Mouse (Mus musculus) intestine, embryonic 14.5 days (tissue): ENCODE data around the gene Adamtsl3. TPM values are rescaled to one million over a fixed set of nuclear protein-coding genes. Genes with fewer than 3 reads are reported as not detected.

Experiments
- ATAC-seq: fragments of 200-750 bp; cut with Nextera tagmentation; replicated peaks from 2 replicates; pipeline ENCODE4 v1.8.0; 2017; ENCODE audit warnings: low read depth, moderate number of reproducible peaks, moderate TSS enrichment, moderate library complexity; ENCODE audit not compliant: low FRiP score, low TSS enrichment
- DNase-seq: peaks from one replicate; pipeline ENCODE4 v3.0.0-alpha.2; 2018; ENCODE audit warnings: low spot score
- H3K27ac ChIP-seq: fragments of 300-500 bp; sonication (generic); 2 replicates; pipeline ENCODE4 v1.5.1; 2014; ENCODE audit warnings: low read depth, mild to moderate bottlenecking, control low read depth
- H3K27me3 ChIP-seq: fragments of 300-500 bp; sonication (generic); replicated peaks from 2 replicates; pipeline ENCODE4 v1.6.1; 2014; ENCODE audit warnings: low read length, control low read depth; ENCODE audit not compliant: control insufficient read depth, insufficient read depth
- H3K36me3 ChIP-seq: fragments of 300-500 bp; sonication (generic); 2 replicates; pipeline ENCODE4 v1.6.1; 2014; ENCODE audit warnings: low read length, control low read depth; ENCODE audit not compliant: control insufficient read depth, insufficient read depth
- H3K4me1 ChIP-seq: fragments of 300-500 bp; sonication (generic); replicated peaks from 2 replicates; pipeline ENCODE4 v1.6.1; 2014; ENCODE audit warnings: low read length, control low read depth, mixed read lengths; ENCODE audit not compliant: control insufficient read depth, insufficient read depth
- H3K4me2 ChIP-seq: fragments of 300-500 bp; sonication (generic); 2 replicates; pipeline ENCODE4 v1.6.1; 2014; ENCODE audit warnings: low read length
- H3K4me3 ChIP-seq: fragments of 300-500 bp; sonication (generic); 2 replicates; pipeline ENCODE4 v1.5.1; 2014; ENCODE audit warnings: low read depth, low read length, control low read depth, mixed read lengths
- H3K9ac ChIP-seq: fragments of 300-500 bp; sonication (generic); 2 replicates; pipeline ENCODE4 v1.6.1; 2014; ENCODE audit warnings: mild to moderate bottlenecking, low read length
- H3K9me3 ChIP-seq: fragments of 300-500 bp; sonication (generic); 2 replicates; pipeline ENCODE4 v1.6.1; 2016; ENCODE audit warnings: low read length, control low read depth; ENCODE audit not compliant: control insufficient read depth
- WGBS: fragments of 180-500 bp; shearing (Covaris S2); extraction: QIAGEN DNeasy Blood & Tissue Kit; methylation state at CpG from one replicate; pipeline ENCODE4 v1.1.7; 2014; 5-methylcytosine and 5-hydroxymethylcytosine counted together
- polyA plus RNA-seq: library from polyadenylated mRNA; unstranded; fragments of >200 nt; fragmentation: Nextera tagmentation; extraction: Ambion mirVana; gene quantifications from 2 replicates; pipeline ENCODE4 v1.2.1, GENCODE M21; 2014

Gene Adamtsl3
- polyA plus RNA-seq, 1 experiment from 2014 or later: 0.41 TPM

DNA sequence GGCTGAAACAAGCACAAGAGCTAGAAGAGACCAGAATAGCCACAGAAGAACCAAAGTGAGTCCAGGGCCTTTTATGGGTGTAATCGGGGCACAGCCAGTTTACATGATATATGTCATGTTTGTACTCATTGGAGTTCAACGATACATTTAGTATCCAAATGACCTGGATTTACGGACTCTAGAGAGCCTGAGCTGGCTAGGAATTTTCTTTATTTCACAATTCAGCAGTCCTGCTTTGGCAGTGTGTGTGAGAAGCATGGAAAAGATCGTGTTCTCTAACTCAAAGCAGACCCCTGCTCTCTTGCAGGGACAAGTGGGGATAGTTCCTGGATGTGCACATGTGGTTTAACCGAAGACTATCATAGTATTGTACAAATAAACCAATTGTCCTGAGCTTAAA is 195.1 kb downstream of the Adamtsl3 start:
- ATAC-seq (no peak), DNase-seq (no peak)
- WGBS: 39% methylated on average over 5 of the region's 5 CpGs
- peaks cover 11% of the 10 kb centered on the region for H3K4me1 ChIP-seq
- H3K27me3 ChIP-seq: no peaks in the 10 kb centered on the region
- no peaks in the 10 kb centered on the region for H3K36me3 ChIP-seq
- H3K9me3 ChIP-seq: no peaks in the 10 kb centered on the region
- H3K4me2 ChIP-seq: no peak overlapping the region
- H3K9ac ChIP-seq: no peak overlapping the region
- H3K27ac ChIP-seq: no peak overlapping the region
- H3K4me3 ChIP-seq: no peak overlapping the region

GRCm38 (mm10) chr7:82531376-82531775 is 195.9 kb downstream of the Adamtsl3 start:
- Histone ChIP-seq H3K4me2 (no peak overlapping the region), H3K4me3 (no peak overlapping the region), H3K9me3 (no peaks in the 10 kb centered on the region), H3K9ac (no peak overlapping the region), H3K36me3 (no peaks in the 10 kb centered on the region), H3K27ac (no peak overlapping the region), H3K27me3 (no peaks in the 10 kb centered on the region), H3K4me1 (peaks cover 11% of the 10 kb centered on the region)
- no peak for DNase-seq
- ATAC-seq: no peak
- WGBS: 74% methylated on average over 7 of the region's 7 CpGs

GRCm38 (mm10) chr7:82533188-82533587 is 197.7 kb downstream of the Adamtsl3 start:
- ATAC-seq (no peak), DNase-seq (no peak)
- H3K27me3 ChIP-seq: no peaks in the 10 kb centered on the region
- 75% methylated on average over 4 of the region's 4 CpGs for WGBS
- H3K27ac ChIP-seq: no peak overlapping the region; the same call in 1 of the 2 replicates
- H3K36me3 ChIP-seq: no peaks in the 10 kb centered on the region
- no peak overlapping the region for H3K9ac ChIP-seq
- no peak overlapping the region for H3K4me2 ChIP-seq
- no peaks in the 10 kb centered on the region for H3K9me3 ChIP-seq
- H3K4me1 ChIP-seq: peaks cover 11% of the 10 kb centered on the region
- no peak overlapping the region for H3K4me3 ChIP-seq

GRCm38 (mm10) chr7:82533747-82534504 is 198.4 kb downstream of the Adamtsl3 start:
- DNase-seq: no peak
- Histone ChIP-seq H3K27ac (peak overlapping the region; percentile 43), H3K4me1 (peaks cover 11% of the 10 kb centered on the region), H3K4me2 (no peak overlapping the region), H3K4me3 (no peak overlapping the region), H3K27me3 (no peaks in the 10 kb centered on the region), H3K36me3 (no peaks in the 10 kb centered on the region), H3K9me3 (no peaks in the 10 kb centered on the region), H3K9ac (no peak overlapping the region)
- WGBS: 45% methylated on average over 12 of the region's 12 CpGs
- ATAC-seq: no peak

DNA sequence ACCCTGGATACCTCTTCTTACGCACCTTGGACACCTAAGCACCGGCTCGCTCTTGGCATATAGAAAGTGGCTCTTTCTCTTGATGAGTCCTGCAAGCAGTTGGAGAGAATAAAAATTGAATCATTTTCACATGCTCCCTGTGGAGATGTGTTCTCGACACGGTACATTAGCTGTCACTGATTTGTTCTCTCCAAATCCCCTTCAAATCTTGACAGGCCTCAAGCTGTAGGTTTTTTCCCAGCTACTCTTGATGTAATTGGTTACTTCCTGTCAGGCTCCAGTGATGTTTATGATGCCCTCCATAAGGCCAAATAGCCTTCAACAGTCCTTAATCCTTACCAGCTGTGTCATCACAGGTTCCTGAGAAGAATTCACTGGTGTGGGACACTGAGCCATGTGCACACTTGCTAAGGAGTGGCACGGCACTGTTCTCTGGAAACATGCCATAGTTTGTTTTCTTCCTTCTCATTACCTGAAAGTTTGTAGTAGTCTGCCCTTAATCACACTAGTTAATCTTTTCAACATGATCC is 209.0 kb downstream of the Adamtsl3 start:
- no peak for ATAC-seq
- WGBS: 73% methylated on average over 6 of the region's 6 CpGs
- Histone ChIP-seq H3K4me1 (no peaks in the 10 kb centered on the region), H3K9me3 (no peaks in the 10 kb centered on the region), H3K4me3 (no peak overlapping the region), H3K36me3 (no peaks in the 10 kb centered on the region), H3K27me3 (no peaks in the 10 kb centered on the region), H3K4me2 (no peak overlapping the region), H3K9ac (no peak overlapping the region), H3K27ac (no peak overlapping the region)
- no peak for DNase-seq

GRCm38 (mm10) chr7:82552005-82552404 is 216.5 kb downstream of the Adamtsl3 start:
- no peak overlapping the region for H3K27ac ChIP-seq
- H3K4me1 ChIP-seq: no peaks in the 10 kb centered on the region
- no peak for DNase-seq
- no peak overlapping the region for H3K9ac ChIP-seq
- H3K27me3 ChIP-seq: no peaks in the 10 kb centered on the region
- WGBS: 83% methylated on average over 1 of the region's 1 CpGs
- no peak overlapping the region for H3K4me2 ChIP-seq
- no peak overlapping the region for H3K4me3 ChIP-seq
- no peaks in the 10 kb centered on the region for H3K9me3 ChIP-seq
- ATAC-seq: no peak
- H3K36me3 ChIP-seq: no peaks in the 10 kb centered on the region

- no peak overlapping the region for H3K9ac ChIP-seq
- no peak overlapping the region for H3K4me3 ChIP-seq
- H3K27ac ChIP-seq: no peak overlapping the region
- H3K4me1 ChIP-seq: no peaks in the 10 kb centered on the region
- no peaks in the 10 kb centered on the region for H3K36me3 ChIP-seq
- ATAC-seq (no peak), DNase-seq (no peak)
- no peaks in the 10 kb centered on the region for H3K27me3 ChIP-seq
- no peak overlapping the region for H3K4me2 ChIP-seq
- 71% methylated on average over 5 of the region's 5 CpGs for WGBS
- H3K9me3 ChIP-seq: no peaks in the 10 kb centered on the region
Measured at GRCm38 (mm10) chr7:82555803-82556202, 220.3 kb downstream of the Adamtsl3 start.

- Histone ChIP-seq H3K4me2 (no peak overlapping the region), H3K9me3 (no peaks in the 10 kb centered on the region), H3K9ac (no peak overlapping the region), H3K36me3 (no peaks in the 10 kb centered on the region), H3K27ac (no peak overlapping the region), H3K4me1 (no peaks in the 10 kb centered on the region), H3K27me3 (no peaks in the 10 kb centered on the region), H3K4me3 (no peak overlapping the region)
- DNase-seq: no peak
- 91% methylated on average over 10 of the region's 10 CpGs for WGBS
- no peak for ATAC-seq
Measured at GRCm38 (mm10) chr7:82556417-82556816, 220.9 kb downstream of the Adamtsl3 start.

- no peaks in the 10 kb centered on the region for H3K9me3 ChIP-seq
- DNase-seq: no peak
- no peak overlapping the region for H3K4me2 ChIP-seq
- H3K9ac ChIP-seq: no peak overlapping the region
- H3K4me1 ChIP-seq: no peaks in the 10 kb centered on the region
- no peaks in the 10 kb centered on the region for H3K36me3 ChIP-seq
- H3K4me3 ChIP-seq: no peak overlapping the region
- no peak overlapping the region for H3K27ac ChIP-seq
- H3K27me3 ChIP-seq: no peaks in the 10 kb centered on the region
- 68% methylated on average over 11 of the region's 11 CpGs for WGBS
- no peak for ATAC-seq
Measured at GRCm38 (mm10) chr7:82557111-82557510, 221.6 kb downstream of the Adamtsl3 start.
